Mouse (Mus musculus): ENCODE results near the gene Nop53. TPM values are rescaled to one million over a fixed set of nuclear protein-coding genes. Genes with fewer than 3 reads are reported as not detected.

Gene Nop53
- polyA plus RNA-seq, 1 experiment = 98.1 TPM

- Histone ChIP-seq H3K27ac (ENCODE audit: insufficient read depth, low read length) (peak overlapping the region; percentile 74), H3K4me3 (ENCODE audit: insufficient read depth, low read length) (no peak overlapping the region), H3K4me1 (ENCODE audit: control insufficient read depth, insufficient read depth, low read length) (peaks cover 28% of the 10 kb centered on the region)
- TF ChIP-seq POLR2A (IDR thresholded peaks at IDR 0.05; ENCODE audit: low read depth, low read length) = no peak
- TF ChIP-seq CTCF (IDR thresholded peaks at IDR 0.05; ENCODE audit: borderline replicate concordance, insufficient read depth, low read length) = no peak
Measured at GRCm38 (mm10) chr7:15961798-15962197, 15.9 kb upstream of the Nop53 start.

GRCm38 (mm10) chr7:15961239-15961638 is 15.4 kb upstream of the Nop53 start:
- Histone ChIP-seq H3K4me1 (ENCODE audit: control insufficient read depth, insufficient read depth, low read length) (peaks cover 28% of the 10 kb centered on the region), H3K27ac (ENCODE audit: insufficient read depth, low read length) (peak overlapping the region; percentile 74), H3K4me3 (ENCODE audit: insufficient read depth, low read length) (no peak overlapping the region)
- TF ChIP-seq POLR2A (IDR thresholded peaks at IDR 0.05; ENCODE audit: low read depth, low read length) = no peak
- TF ChIP-seq CTCF (IDR thresholded peaks at IDR 0.05; ENCODE audit: borderline replicate concordance, insufficient read depth, low read length) = no peak

GRCm38 (mm10) chr7:15960691-15961090 is 14.8 kb upstream of the Nop53 start:
- Histone ChIP-seq H3K4me1 (ENCODE audit: control insufficient read depth, insufficient read depth, low read length) (peaks cover 32% of the 10 kb centered on the region), H3K27ac (ENCODE audit: insufficient read depth, low read length) (peak overlapping the region; percentile 74), H3K4me3 (ENCODE audit: insufficient read depth, low read length) (no peak overlapping the region)
- TF ChIP-seq CTCF (IDR thresholded peaks at IDR 0.05; ENCODE audit: borderline replicate concordance, insufficient read depth, low read length) = no peak

GRCm38 (mm10) chr7:15956143-15956542 is 10.3 kb upstream of the Nop53 start:
- H3K27ac ChIP-seq (ENCODE audit: insufficient read depth, low read length) = peak overlapping the region; percentile 36
- no peak overlapping the region for H3K4me3 ChIP-seq (ENCODE audit: insufficient read depth, low read length)
- TF ChIP-seq CTCF (IDR thresholded peaks at IDR 0.05; ENCODE audit: borderline replicate concordance, insufficient read depth, low read length) = no peak
- no peak for TF ChIP-seq POLR2A (IDR thresholded peaks at IDR 0.05; ENCODE audit: low read depth, low read length)
- H3K4me1 ChIP-seq (ENCODE audit: control insufficient read depth, insufficient read depth, low read length) = peaks cover 17% of the 10 kb centered on the region

- peaks cover 11% of the 10 kb centered on the region for H3K4me1 ChIP-seq (ENCODE audit: control insufficient read depth, insufficient read depth, low read length)
- no peak overlapping the region for H3K4me3 ChIP-seq (ENCODE audit: insufficient read depth, low read length)
- TF ChIP-seq POLR2A (IDR thresholded peaks at IDR 0.05; ENCODE audit: low read depth, low read length) = no peak
- TF ChIP-seq CTCF (IDR thresholded peaks at IDR 0.05; ENCODE audit: borderline replicate concordance, insufficient read depth, low read length) = no peak
- H3K27ac ChIP-seq (ENCODE audit: insufficient read depth, low read length) = peak overlapping the region; percentile 36
Measured at GRCm38 (mm10) chr7:15955509-15955908, 9.6 kb upstream of the Nop53 start.

- H3K4me1 ChIP-seq (ENCODE audit: control insufficient read depth, insufficient read depth, low read length) = peaks cover 7% of the 10 kb centered on the region
- H3K4me3 ChIP-seq (ENCODE audit: insufficient read depth, low read length) = no peak overlapping the region
- H3K27ac ChIP-seq (ENCODE audit: insufficient read depth, low read length) = no peak overlapping the region
Measured at GRCm38 (mm10) chr7:15954978-15955443, 9.1 kb upstream of the Nop53 start.

GRCm38 (mm10) chr7:15954436-15954835 is 8.6 kb upstream of the Nop53 start:
- H3K4me3 ChIP-seq (ENCODE audit: insufficient read depth, low read length) = no peak overlapping the region
- H3K4me1 ChIP-seq (ENCODE audit: control insufficient read depth, insufficient read depth, low read length) = peaks cover 11% of the 10 kb centered on the region
- no peak overlapping the region for H3K27ac ChIP-seq (ENCODE audit: insufficient read depth, low read length)
- TF ChIP-seq CTCF (IDR thresholded peaks at IDR 0.05; ENCODE audit: borderline replicate concordance, insufficient read depth, low read length) (no peak), POLR2A (IDR thresholded peaks at IDR 0.05; ENCODE audit: low read depth, low read length) (no peak)

More at GRCm38 (mm10) chr7:15954978-15955443, 9.1 kb upstream of the Nop53 start:
- no peak for TF ChIP-seq CTCF (IDR thresholded peaks at IDR 0.05; ENCODE audit: borderline replicate concordance, insufficient read depth, low read length)
- TF ChIP-seq POLR2A (IDR thresholded peaks at IDR 0.05; ENCODE audit: low read depth, low read length) = no peak

GRCm38 (mm10) chr7:15953307-15954074 is 7.6 kb upstream of the Nop53 start:
- no peak overlapping the region for H3K27ac ChIP-seq (ENCODE audit: insufficient read depth, low read length)
- peaks cover 13% of the 10 kb centered on the region for H3K4me1 ChIP-seq (ENCODE audit: control insufficient read depth, insufficient read depth, low read length)
- TF ChIP-seq CTCF (IDR thresholded peaks at IDR 0.05; ENCODE audit: borderline replicate concordance, insufficient read depth, low read length) = no peak; the same call in 1 of the 2 replicates
- no peak for TF ChIP-seq POLR2A (IDR thresholded peaks at IDR 0.05; ENCODE audit: low read depth, low read length)
- no peak overlapping the region for H3K4me3 ChIP-seq (ENCODE audit: insufficient read depth, low read length)

- H3K4me1 ChIP-seq (ENCODE audit: control insufficient read depth, insufficient read depth, low read length) = peaks cover 15% of the 10 kb centered on the region
- TF ChIP-seq CTCF (IDR thresholded peaks at IDR 0.05; ENCODE audit: borderline replicate concordance, insufficient read depth, low read length) (no peak), POLR2A (IDR thresholded peaks at IDR 0.05; ENCODE audit: low read depth, low read length) (no peak)
- H3K27ac ChIP-seq (ENCODE audit: insufficient read depth, low read length) = no peak overlapping the region
- no peak overlapping the region for H3K4me3 ChIP-seq (ENCODE audit: insufficient read depth, low read length)
Measured at GRCm38 (mm10) chr7:15952416-15952815, 6.5 kb upstream of the Nop53 start.

- peak overlapping the region; percentile 75; the same call in 1 of the 2 replicates for H3K27ac ChIP-seq (ENCODE audit: insufficient read depth, low read length)
- no peak overlapping the region for H3K4me3 ChIP-seq (ENCODE audit: insufficient read depth, low read length)
- peaks cover 8% of the 10 kb centered on the region; the same call in 1 of the 2 replicates for H3K4me1 ChIP-seq (ENCODE audit: control insufficient read depth, insufficient read depth, low read length)
- TF ChIP-seq POLR2A (IDR thresholded peaks at IDR 0.05; ENCODE audit: low read depth, low read length) (no peak), CTCF (IDR thresholded peaks at IDR 0.05; ENCODE audit: borderline replicate concordance, insufficient read depth, low read length) (no peak)
Measured at GRCm38 (mm10) chr7:15950008-15950407, 4.1 kb upstream of the Nop53 start.
